Mouse (Mus musculus) lung, adult 2 months (tissue): ENCODE measurements at regions not wholly inside any gene's neighbourhood (a gene's known extent, or its start where the extent isn't known, plus 50 kb on each side); places are given as distances from the start of the nearest gene placed in this dataset.

ENCODE experiments used
- CTCF ChIP-seq: fragments of 200-500 bp; IDR thresholded peaks from 2 replicates; pipeline ENCODE4 v1.5.1; 2011; ENCODE audit warnings: mild to moderate bottlenecking, low read length, control low read depth; ENCODE audit not compliant: insufficient read depth
- POLR2A ChIP-seq: fragments of 200-500 bp; IDR thresholded peaks from 2 replicates; pipeline ENCODE4 v1.6.1; 2011; ENCODE audit warnings: low read depth, mild to moderate bottlenecking, control low read depth, low read length, borderline replicate concordance; ENCODE audit errors: extremely low read depth

- TF ChIP-seq CTCF = no peak
- no peak for TF ChIP-seq POLR2A
Measured at GRCm38 (mm10) chr11:24305691-24306090, 227.8 kb downstream of the Bcl11a start.
